Mouse (Mus musculus) embryonic facial prominence, embryonic 12.5 days (tissue): ENCODE measurements around the gene Bbs9. TPM values are rescaled to one million over a fixed set of nuclear protein-coding genes. Genes with fewer than 3 reads are reported as not detected.

Experiments used
- ATAC-seq: fragments of 200-750 bp; cut with Nextera tagmentation; 2 replicates; pipeline ENCODE4 v1.8.0; 2017; ENCODE audit not compliant: insufficient number of reproducible peaks, insufficient read depth, low FRiP score, low TSS enrichment
- H3K27ac ChIP-seq: fragments of 300-500 bp; sonication (generic); 2 replicates; pipeline ENCODE4 v1.5.1; 2016; ENCODE audit warnings: mild to moderate bottlenecking
- H3K27me3 ChIP-seq: fragments of 300-500 bp; sonication (generic); 2 replicates; pipeline ENCODE4 v1.6.1; 2016; ENCODE audit warnings: mild to moderate bottlenecking, moderate library complexity
- H3K36me3 ChIP-seq: fragments of 300-500 bp; sonication (generic); 2 replicates; pipeline ENCODE4 v1.6.1; 2016; ENCODE audit warnings: mild to moderate bottlenecking
- H3K4me1 ChIP-seq: fragments of 300-500 bp; sonication (generic); 2 replicates; pipeline ENCODE4 v1.6.1; 2016
- H3K4me2 ChIP-seq: fragments of 300-500 bp; sonication (generic); replicated peaks from 2 replicates; pipeline ENCODE4 v1.6.1; 2016; ENCODE audit warnings: mild to moderate bottlenecking, moderate library complexity
- H3K4me3 ChIP-seq: fragments of 300-500 bp; sonication (generic); 2 replicates; pipeline ENCODE4 v1.5.1; 2016; ENCODE audit warnings: mild to moderate bottlenecking
- H3K9ac ChIP-seq: fragments of 300-500 bp; sonication (generic); 2 replicates; pipeline ENCODE4 v1.6.1; 2016; ENCODE audit warnings: mild to moderate bottlenecking, moderate library complexity
- H3K9me3 ChIP-seq: fragments of 300-500 bp; sonication (generic); 2 replicates; pipeline ENCODE4 v1.6.1; 2016; ENCODE audit warnings: mild to moderate bottlenecking, moderate library complexity
- WGBS: fragments of 180-500 bp; shearing (Covaris S2); methylation state at CpG from one replicate; pipeline ENCODE4 v1.1.7; 2016; 5-methylcytosine and 5-hydroxymethylcytosine counted together
- polyA plus RNA-seq: library from polyadenylated mRNA; unstranded; fragments of >200 nt; fragmentation: Nextera tagmentation; extraction: Ambion mirVana; gene quantifications from 2 replicates; pipeline ENCODE4 v1.2.1, GENCODE M21; 2016

Bbs9 gene
- polyA plus RNA-seq, 1 experiment from 2014 or later, result 17.3 TPM

GRCm38 (mm10) chr9:22468899-22469259 lies 6.6 kb upstream of the Bbs9 start:
- whole genome bisulfite sequencing, result 76% methylated on average over 8 of the region's 8 CpGs
- no peak overlapping the region for H3K4me2 ChIP-seq
- H3K27me3 ChIP-seq, result no peaks in the 10 kb centered on the region
- H3K9me3 ChIP-seq, result no peaks in the 10 kb centered on the region
- H3K4me1 ChIP-seq, result no peaks in the 10 kb centered on the region
- no peak overlapping the region for H3K27ac ChIP-seq
- no peak overlapping the region for H3K9ac ChIP-seq
- peaks cover 6% of the 10 kb centered on the region for H3K36me3 ChIP-seq
- no peak for ATAC-seq
- H3K4me3 ChIP-seq, result no peak overlapping the region

GRCm38 (mm10) chr9:22469643-22470042 lies 5.9 kb upstream of the Bbs9 start, which contains the start of gene Rp9:
TSS of gene Rp9 (minus strand) at chr9:22469743.
- peaks cover 6% of the 10 kb centered on the region for H3K36me3 ChIP-seq
- ATAC-seq, result no peak
- no peaks in the 10 kb centered on the region for H3K9me3 ChIP-seq
- no peak within 1 kb of the TSS for H3K27ac ChIP-seq
- peak within 1 kb of the TSS; percentile 78 for H3K4me3 ChIP-seq
- H3K4me1 ChIP-seq, result no peaks in the 10 kb centered on the region
- peak within 1 kb of the TSS; percentile 76 for H3K4me2 ChIP-seq
- WGBS, result 90% methylated on average over 3 of the region's 3 CpGs
- no peaks in the 10 kb centered on the region for H3K27me3 ChIP-seq
- 0 out of 2 replicates have a peak within 1 kb of the TSS, but pooled peaks have one; percentile 85 for H3K9ac ChIP-seq

GRCm38 (mm10) chr9:22476265-22476664 lies 750 bp downstream of the Bbs9 start:
- H3K4me3 ChIP-seq, result peak overlapping the region; percentile 72
- 7% methylated on average over 10 of the region's 10 CpGs for WGBS
- H3K9ac ChIP-seq, result peak overlapping the region; percentile 56
- peak overlapping the region; percentile 77 for H3K4me2 ChIP-seq
- ATAC-seq, result no peak
- no peaks in the 10 kb centered on the region for H3K36me3 ChIP-seq
- no peaks in the 10 kb centered on the region for H3K27me3 ChIP-seq
- no peaks in the 10 kb centered on the region for H3K4me1 ChIP-seq
- peak overlapping the region; percentile 51; the same call in 1 of the 2 replicates for H3K27ac ChIP-seq
- no peaks in the 10 kb centered on the region for H3K9me3 ChIP-seq

GRCm38 (mm10) chr9:22478946-22479345 lies 3.4 kb downstream of the Bbs9 start:
- H3K4me2 ChIP-seq, result no peak overlapping the region
- H3K4me1 ChIP-seq, result no peaks in the 10 kb centered on the region
- H3K27ac ChIP-seq, result no peak overlapping the region
- H3K27me3 ChIP-seq, result no peaks in the 10 kb centered on the region
- ATAC-seq, result no peak
- H3K4me3 ChIP-seq, result no peak overlapping the region
- no peaks in the 10 kb centered on the region for H3K9me3 ChIP-seq
- no peaks in the 10 kb centered on the region for H3K36me3 ChIP-seq
- H3K9ac ChIP-seq, result no peak overlapping the region
- WGBS, result 91% methylated on average over 8 of the region's 8 CpGs

- H3K27ac ChIP-seq, result no peak overlapping the region
- no peak overlapping the region for H3K9ac ChIP-seq
- no peak overlapping the region for H3K4me2 ChIP-seq
- H3K9me3 ChIP-seq, result no peaks in the 10 kb centered on the region
- H3K27me3 ChIP-seq, result no peaks in the 10 kb centered on the region
- ATAC-seq, result no peak
- H3K36me3 ChIP-seq, result no peaks in the 10 kb centered on the region
- no peak overlapping the region for H3K4me3 ChIP-seq
- 94% methylated on average over 8 of the region's 8 CpGs for WGBS
- no peaks in the 10 kb centered on the region; the same call in 1 of the 2 replicates for H3K4me1 ChIP-seq
Observed at GRCm38 (mm10) chr9:22483866-22484561, 8.5 kb downstream of the Bbs9 start.

- no peak overlapping the region for H3K27ac ChIP-seq
- no peaks in the 10 kb centered on the region for H3K27me3 ChIP-seq
- H3K9me3 ChIP-seq, result no peaks in the 10 kb centered on the region
- no peak overlapping the region for H3K4me2 ChIP-seq
- H3K36me3 ChIP-seq, result no peaks in the 10 kb centered on the region
- no peaks in the 10 kb centered on the region; the same call in 1 of the 2 replicates for H3K4me1 ChIP-seq
- H3K9ac ChIP-seq, result no peak overlapping the region
- no peak for ATAC-seq
- 83% methylated on average over 12 of the region's 12 CpGs for WGBS
- no peak overlapping the region for H3K4me3 ChIP-seq
Observed at GRCm38 (mm10) chr9:22484562-22485308, 9.2 kb downstream of the Bbs9 start.

- H3K4me3 ChIP-seq, result no peak overlapping the region
- no peaks in the 10 kb centered on the region for H3K27me3 ChIP-seq
- WGBS, result 88% methylated on average over 7 of the region's 7 CpGs
- H3K36me3 ChIP-seq, result no peaks in the 10 kb centered on the region
- no peak overlapping the region for H3K4me2 ChIP-seq
- H3K9me3 ChIP-seq, result no peaks in the 10 kb centered on the region
- no peaks in the 10 kb centered on the region; the same call in 1 of the 2 replicates for H3K4me1 ChIP-seq
- no peak for ATAC-seq
- no peak overlapping the region for H3K9ac ChIP-seq
- H3K27ac ChIP-seq, result no peak overlapping the region
Observed at GRCm38 (mm10) chr9:22486211-22486610, 10.7 kb downstream of the Bbs9 start.

GRCm38 (mm10) chr9:22488963-22489362 lies 13.4 kb downstream of the Bbs9 start:
- Histone ChIP-seq H3K4me2 (no peak overlapping the region), H3K9ac (no peak overlapping the region), H3K9me3 (no peaks in the 10 kb centered on the region), H3K4me3 (no peak overlapping the region), H3K27me3 (no peaks in the 10 kb centered on the region), H3K36me3 (no peaks in the 10 kb centered on the region), H3K27ac (no peak overlapping the region), H3K4me1 (no peaks in the 10 kb centered on the region; the same call in 1 of the 2 replicates)
- WGBS, result 48% methylated on average over 9 of the region's 9 CpGs
- ATAC-seq, result no peak

GRCm38 (mm10) chr9:22494203-22494807 lies 18.8 kb downstream of the Bbs9 start:
- no peaks in the 10 kb centered on the region for H3K9me3 ChIP-seq
- ATAC-seq, result no peak
- 82% methylated on average over 9 of the region's 9 CpGs for WGBS

GRCm38 (mm10) chr9:22495133-22495532 lies 19.6 kb downstream of the Bbs9 start:
- 84% methylated on average over 2 of the region's 2 CpGs for WGBS
- ATAC-seq, result no peak
- Histone ChIP-seq H3K27me3 (no peaks in the 10 kb centered on the region), H3K4me2 (no peak overlapping the region), H3K27ac (no peak overlapping the region), H3K4me1 (no peaks in the 10 kb centered on the region), H3K9me3 (no peaks in the 10 kb centered on the region), H3K9ac (no peak overlapping the region), H3K36me3 (no peaks in the 10 kb centered on the region), H3K4me3 (no peak overlapping the region)

More at GRCm38 (mm10) chr9:22494203-22494807, 18.8 kb downstream of the Bbs9 start:
- H3K27ac ChIP-seq, result no peak overlapping the region
- H3K9ac ChIP-seq, result no peak overlapping the region
- H3K4me1 ChIP-seq, result no peaks in the 10 kb centered on the region
- no peaks in the 10 kb centered on the region for H3K27me3 ChIP-seq
- H3K4me3 ChIP-seq, result no peak overlapping the region
- no peaks in the 10 kb centered on the region for H3K36me3 ChIP-seq
- no peak overlapping the region for H3K4me2 ChIP-seq

- H3K9me3 ChIP-seq, result no peaks in the 10 kb centered on the region
- 86% methylated on average over 6 of the region's 6 CpGs for WGBS
Observed at GRCm38 (mm10) chr9:22497021-22497767, 21.7 kb downstream of the Bbs9 start.

More at GRCm38 (mm10) chr9:22497021-22497767, 21.7 kb downstream of the Bbs9 start:
- Histone ChIP-seq H3K27ac (no peak overlapping the region), H3K4me1 (no peaks in the 10 kb centered on the region), H3K9ac (no peak overlapping the region), H3K4me3 (no peak overlapping the region), H3K27me3 (no peaks in the 10 kb centered on the region), H3K36me3 (0 out of 2 replicates have a peak, but pooled peaks cover 2% of the 10 kb centered on the region), H3K4me2 (no peak overlapping the region)
- ATAC-seq, result no peak
